Mouse (Mus musculus) kidney, adult 2 months (tissue): ENCODE data around the gene Bckdha. TPM values are rescaled to one million over a fixed set of nuclear protein-coding genes. Genes with fewer than 3 reads are reported as not detected.

ENCODE experiments used
- DNase-seq: peaks from one replicate; pipeline ENCODE4 v3.0.0; 2021
- H3K27ac ChIP-seq: fragments of 200-500 bp; 2 replicates; pipeline ENCODE4 v1.5.1; 2012; ENCODE audit warnings: low read depth, low read length, control low read depth, inconsistent platforms; ENCODE audit not compliant: insufficient read depth
- H3K27me3 ChIP-seq: fragments of 200-500 bp; replicated peaks from 2 replicates; pipeline ENCODE4 v1.6.1; 2012; ENCODE audit warnings: mild to moderate bottlenecking, moderate library complexity, low read length, inconsistent platforms; ENCODE audit not compliant: control insufficient read depth, insufficient read depth
- H3K36me3 ChIP-seq: fragments of 200-500 bp; 2 replicates; pipeline ENCODE4 v1.6.1; 2012; ENCODE audit warnings: mild to moderate bottlenecking, moderate library complexity, low read length, inconsistent platforms; ENCODE audit not compliant: control insufficient read depth, insufficient read depth
- H3K4me1 ChIP-seq: fragments of 200-500 bp; 2 replicates; pipeline ENCODE4 v1.6.1; 2011; ENCODE audit warnings: low read length; ENCODE audit not compliant: control insufficient read depth, insufficient read depth
- H3K4me3 ChIP-seq: fragments of 200-500 bp; 2 replicates; pipeline ENCODE4 v1.5.1; 2011; ENCODE audit warnings: mild to moderate bottlenecking, low read depth, low read length, control low read depth; ENCODE audit not compliant: insufficient read depth
- CTCF ChIP-seq: fragments of 200-500 bp; conservative IDR thresholded peaks from 2 replicates; pipeline ENCODE4 v1.5.1; 2011; ENCODE audit warnings: low read depth, mild to moderate bottlenecking, control low read depth, low read length, moderate library complexity, mixed read lengths; ENCODE audit not compliant: insufficient read depth, insufficient read length
- POLR2A ChIP-seq: fragments of 200-500 bp; IDR thresholded peaks from one replicate; pipeline ENCODE4 v1.6.1; 2011; ENCODE audit warnings: low read depth, low read length, control low read depth
- WGBS: fragments of 180-500 bp; shearing (Covaris S2); methylation state at CpG from one replicate; pipeline ENCODE4 v1.1.7; 2018; 5-methylcytosine and 5-hydroxymethylcytosine counted together
- polyA plus RNA-seq: library from polyadenylated mRNA; depleted of rRNA; stranded (reverse); fragments of >200 nt; gene quantifications from 2 replicates; pipeline ENCODE4 v1.2.3, GENCODE M21; 2012

Gene Bckdha
- polyA plus RNA-seq, 1 experiment: 675 TPM

DNA sequence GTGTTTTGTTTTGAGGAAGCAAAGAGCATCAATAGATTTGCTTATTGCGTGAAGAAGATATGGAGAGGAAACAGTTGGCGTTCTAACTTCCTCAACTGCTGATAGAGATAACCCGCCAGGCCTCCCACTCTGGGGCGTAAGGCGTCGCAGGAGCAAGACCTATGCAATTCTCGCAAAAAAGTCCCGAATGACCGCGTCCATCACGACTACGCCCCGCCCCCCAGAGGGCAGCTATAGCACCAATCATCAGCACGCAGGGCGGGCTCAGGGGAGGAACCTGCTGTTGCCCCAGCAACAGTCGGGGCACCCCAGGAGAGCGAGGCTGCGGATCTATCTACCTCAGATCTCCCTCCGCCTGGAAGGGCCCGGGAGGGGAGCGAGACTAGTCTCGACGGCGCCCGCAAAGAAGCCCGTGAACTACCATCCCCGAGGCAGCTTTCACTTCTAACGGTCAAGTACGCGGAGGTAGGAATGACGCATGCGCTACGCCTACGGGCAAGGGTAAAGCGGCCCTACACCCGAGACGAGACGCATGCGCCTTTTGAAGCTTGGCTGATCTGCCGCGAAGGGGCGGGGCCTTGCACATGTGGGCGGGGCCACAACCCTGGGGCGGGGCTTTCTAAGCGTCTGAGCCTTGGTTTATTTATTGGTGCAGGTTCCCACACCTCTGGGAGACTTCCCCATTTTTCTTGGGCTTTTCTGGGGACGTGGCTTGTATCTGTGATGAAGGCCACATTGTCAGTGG lies 21.9 kb upstream of the Bckdha start, which contains the start of gene B9d2:
B9d2 (plus strand) TSS at position 267 of the 745 bp plus-strand sequence.
- peak; percentile 98 for DNase-seq
- Histone ChIP-seq H3K27me3 (no peaks in the 10 kb centered on the region), H3K36me3 (no peaks in the 10 kb centered on the region), H3K27ac (peak within 1 kb of the TSS; percentile 88), H3K4me3 (peak within 1 kb of the TSS; percentile 80), H3K4me1 (peaks cover 4% of the 10 kb centered on the region; the same call in 1 of the 2 replicates)
- TF ChIP-seq CTCF (no peak), POLR2A (peak; percentile 34)
- under 1% methylated on average over 46 of the region's 46 CpGs for WGBS

DNA sequence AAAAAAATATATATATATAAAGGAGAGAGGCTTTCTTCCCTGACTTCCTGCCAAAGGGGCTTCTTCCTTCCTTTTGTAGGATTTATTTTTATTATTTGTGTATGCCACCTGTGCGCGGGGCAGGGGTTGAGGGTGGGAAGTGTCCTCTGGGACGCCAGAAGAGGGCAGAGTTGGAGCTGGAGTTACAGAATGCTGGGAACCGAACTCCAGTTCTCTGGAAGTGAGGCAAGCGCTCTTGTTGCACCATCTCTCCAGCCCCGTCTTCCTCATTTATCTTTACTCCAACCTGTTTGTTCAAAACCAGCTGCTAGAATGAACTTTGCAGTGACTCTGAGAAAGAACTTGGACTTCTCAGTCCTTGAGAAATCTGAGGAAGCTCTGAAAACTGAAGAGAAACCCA lies 21.2 kb upstream of the Bckdha start:
- no peaks in the 10 kb centered on the region for H3K27me3 ChIP-seq
- no peak overlapping the region for H3K4me3 ChIP-seq
- WGBS: 13% methylated on average over 6 of the region's 6 CpGs
- H3K36me3 ChIP-seq: no peaks in the 10 kb centered on the region
- peaks cover 4% of the 10 kb centered on the region; the same call in 1 of the 2 replicates for H3K4me1 ChIP-seq
- no peak for DNase-seq
- TF ChIP-seq CTCF: peak; percentile 27; the same call in 1 of the 2 replicates
- no peak for TF ChIP-seq POLR2A
- H3K27ac ChIP-seq: peak overlapping the region; percentile 3; the same call in 1 of the 2 replicates

DNA sequence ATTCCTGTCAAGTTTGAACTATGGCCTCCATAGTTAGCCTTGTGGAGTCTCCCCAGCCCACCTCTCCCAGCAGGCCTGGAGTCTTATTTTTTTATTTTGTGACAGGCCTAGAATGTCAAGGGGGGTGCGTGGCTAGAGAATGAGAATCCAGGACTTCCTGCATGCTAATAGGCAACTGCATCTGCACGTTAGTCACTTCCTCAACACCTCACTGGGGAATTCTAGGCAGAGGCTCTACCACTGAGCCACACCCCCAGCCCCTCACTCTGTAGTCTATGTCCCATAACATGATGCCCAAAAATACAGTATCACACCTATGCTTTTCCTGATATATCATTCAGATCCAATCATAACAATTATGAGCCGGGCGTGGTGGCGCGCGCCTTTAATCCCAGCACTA lies 18.2 kb upstream of the Bckdha start:
- WGBS: 93% methylated on average over 7 of the region's 7 CpGs

DNA sequence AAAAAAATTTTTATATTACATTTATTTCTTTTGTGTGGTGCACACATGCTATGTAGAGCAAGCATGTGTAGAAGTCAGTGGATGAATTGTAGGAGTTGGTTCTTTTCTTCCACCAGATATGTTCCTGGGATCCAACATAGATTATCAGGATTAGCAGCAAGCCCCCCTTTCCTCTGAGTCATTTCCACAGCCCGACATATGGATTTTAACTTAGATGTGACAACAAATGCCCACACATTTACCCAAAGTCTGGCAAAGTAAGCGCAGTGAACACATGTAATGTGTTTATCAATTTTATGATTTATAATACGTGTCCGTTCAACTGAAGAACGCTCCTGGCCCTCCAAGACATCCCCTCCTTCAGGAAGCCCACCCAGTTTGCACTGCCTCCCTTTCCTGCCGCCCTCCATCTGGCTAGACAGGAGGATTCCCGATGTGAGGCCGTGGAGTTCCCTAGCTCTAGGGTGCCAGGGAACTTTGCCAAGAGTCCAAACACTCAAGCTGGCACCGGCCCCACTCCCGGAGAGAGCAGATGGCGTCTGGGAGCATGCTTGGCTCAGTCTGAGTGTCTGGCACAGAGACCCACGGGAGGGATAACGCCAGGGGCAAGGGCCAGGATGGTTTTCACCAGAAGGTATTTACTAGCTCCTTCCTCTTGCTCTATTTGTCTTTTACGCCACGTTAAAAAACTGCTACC lies 17.5 kb upstream of the Bckdha start:
- WGBS: 29% methylated on average over 15 of the region's 15 CpGs

More for the DNA sequence above, 18.2 kb upstream of the Bckdha start:
- TF ChIP-seq CTCF: no peak
- Histone ChIP-seq H3K36me3 (no peaks in the 10 kb centered on the region), H3K4me3 (no peak overlapping the region), H3K27ac (no peak overlapping the region), H3K27me3 (0 out of 2 replicates have a peak, but pooled peaks cover 2% of the 10 kb centered on the region), H3K4me1 (peaks cover 4% of the 10 kb centered on the region; the same call in 1 of the 2 replicates)
- no peak for DNase-seq

DNA sequence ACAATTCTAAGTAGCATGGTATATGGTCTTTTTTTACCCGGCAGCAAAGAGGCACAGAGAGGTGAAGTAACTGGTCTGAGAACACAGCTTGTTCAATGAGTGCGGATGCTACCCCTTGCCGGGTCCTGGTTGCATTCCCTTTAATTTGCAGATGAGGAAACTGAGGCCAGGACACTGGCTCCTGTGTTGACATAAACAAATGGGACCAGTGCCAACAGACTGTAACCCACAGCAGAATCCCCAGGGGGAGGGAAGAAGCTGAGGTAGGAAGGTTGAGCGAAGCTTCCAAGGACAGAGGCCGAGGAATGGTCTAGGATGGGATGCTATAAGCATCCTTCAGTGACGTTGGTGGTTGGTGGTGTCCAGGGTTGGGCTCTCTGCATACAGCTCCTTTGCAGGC lies 16.6 kb upstream of the Bckdha start:
- Histone ChIP-seq H3K4me1 (no peaks in the 10 kb centered on the region), H3K4me3 (no peak overlapping the region), H3K36me3 (no peaks in the 10 kb centered on the region), H3K27me3 (0 out of 2 replicates have a peak, but pooled peaks cover 2% of the 10 kb centered on the region), H3K27ac (no peak overlapping the region)
- 52% methylated on average over 6 of the region's 6 CpGs for WGBS
- no peak for DNase-seq
- TF ChIP-seq CTCF (no peak), POLR2A (no peak)

More for the DNA sequence above, 17.5 kb upstream of the Bckdha start:
- 0 out of 2 replicates have a peak, but pooled peaks cover 2% of the 10 kb centered on the region for H3K27me3 ChIP-seq
- TF ChIP-seq POLR2A (no peak), CTCF (no peak)
- no peak overlapping the region for H3K4me3 ChIP-seq
- peak; percentile 96 for DNase-seq
- peaks cover 1% of the 10 kb centered on the region; the same call in 1 of the 2 replicates for H3K4me1 ChIP-seq
- no peak overlapping the region for H3K27ac ChIP-seq
- H3K36me3 ChIP-seq: no peaks in the 10 kb centered on the region

DNA sequence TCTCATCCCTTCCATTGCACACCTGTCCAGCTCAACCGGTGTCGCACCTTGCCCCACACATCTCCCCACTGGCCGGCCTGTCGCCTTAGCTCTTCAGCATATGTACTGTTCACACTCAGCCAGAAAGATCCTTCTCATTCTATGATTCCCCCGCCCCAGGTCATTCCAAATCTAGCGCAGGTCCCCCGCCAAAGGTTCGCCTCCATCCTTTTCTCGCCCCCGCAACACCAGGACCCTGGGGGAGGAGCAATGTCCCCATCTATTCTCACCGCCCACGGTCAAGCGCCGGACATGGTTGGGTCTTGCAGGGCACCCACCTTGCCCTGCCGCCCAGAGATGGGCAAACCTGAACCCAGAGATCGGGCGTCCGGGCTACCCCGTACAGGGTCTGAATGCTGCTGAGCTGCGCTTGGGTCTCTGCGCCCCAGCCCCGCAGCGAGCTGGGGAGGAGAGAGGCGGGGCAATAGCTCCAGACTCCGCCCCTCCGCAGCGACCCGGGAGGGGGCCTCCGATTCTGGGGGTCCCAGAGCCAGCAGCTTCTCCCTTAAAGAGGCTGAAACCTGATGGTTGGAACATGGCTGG lies 16.0 kb upstream of the Bckdha start, which contains the start of gene Tmem91:
Tmem91 (minus strand) TSS at position 448 of the 582 bp plus-strand sequence.
- TF ChIP-seq CTCF (no peak), POLR2A (no peak)
- WGBS: 3% methylated on average over 29 of the region's 29 CpGs
- H3K27ac ChIP-seq: no peak within 1 kb of the TSS
- no peak for DNase-seq
- H3K27me3 ChIP-seq: 0 out of 2 replicates have a peak, but pooled peaks cover 2% of the 10 kb centered on the region
- no peaks in the 10 kb centered on the region for H3K36me3 ChIP-seq
- H3K4me1 ChIP-seq: no peaks in the 10 kb centered on the region
- H3K4me3 ChIP-seq: no peak within 1 kb of the TSS
